Mouse (Mus musculus) cortical plate, adult 2 months (tissue): ENCODE measurements at regions not wholly inside any gene's neighbourhood (a gene's known extent, or its start where the extent isn't known, plus 50 kb on each side); places are given as distances from the start of the nearest gene placed in this dataset.

Source experiments
- H3K27ac ChIP-seq: fragments of 200-500 bp; 2 replicates; pipeline ENCODE4 v1.5.1; 2012; ENCODE audit warnings: low read length, control low read depth, inconsistent platforms; ENCODE audit not compliant: insufficient read depth
- H3K4me1 ChIP-seq: fragments of 200-500 bp; 2 replicates; pipeline ENCODE4 v1.6.1; 2011; ENCODE audit warnings: low read length; ENCODE audit not compliant: control insufficient read depth, insufficient read depth
- H3K4me3 ChIP-seq: fragments of 200-500 bp; 2 replicates; pipeline ENCODE4 v1.5.1; 2011; ENCODE audit warnings: mild to moderate bottlenecking, low read length, control low read depth; ENCODE audit not compliant: insufficient read depth
- CTCF ChIP-seq: fragments of 200-500 bp; IDR thresholded peaks from 2 replicates; pipeline ENCODE4 v1.5.1; 2011; ENCODE audit warnings: mild to moderate bottlenecking, control low read depth, low read length; ENCODE audit not compliant: insufficient read depth; ENCODE audit errors: extremely low read depth
- POLR2A ChIP-seq: fragments of 200-500 bp; IDR thresholded peaks from 2 replicates; pipeline ENCODE4 v1.6.1; 2011; ENCODE audit warnings: mild to moderate bottlenecking, low read length, control low read depth; ENCODE audit not compliant: insufficient read depth; ENCODE audit errors: extremely low read depth

- H3K27ac ChIP-seq, result no peak overlapping the region
These were observed 249.5 kb downstream of the Gm49356 start for GRCm38 (mm10) chr15:59138393-59139107.

GRCm38 (mm10) chr15:59141621-59142020, 252.5 kb downstream of the Gm49356 start:
- TF ChIP-seq CTCF (no peak), POLR2A (no peak)
- Histone ChIP-seq H3K4me1 (no peaks in the 10 kb centered on the region), H3K4me3 (no peak overlapping the region), H3K27ac (no peak overlapping the region)

More at GRCm38 (mm10) chr15:59138393-59139107, 249.5 kb downstream of the Gm49356 start:
- no peak overlapping the region for H3K4me3 ChIP-seq
- no peaks in the 10 kb centered on the region for H3K4me1 ChIP-seq
- TF ChIP-seq CTCF, result no peak
- TF ChIP-seq POLR2A, result no peak

DNA sequence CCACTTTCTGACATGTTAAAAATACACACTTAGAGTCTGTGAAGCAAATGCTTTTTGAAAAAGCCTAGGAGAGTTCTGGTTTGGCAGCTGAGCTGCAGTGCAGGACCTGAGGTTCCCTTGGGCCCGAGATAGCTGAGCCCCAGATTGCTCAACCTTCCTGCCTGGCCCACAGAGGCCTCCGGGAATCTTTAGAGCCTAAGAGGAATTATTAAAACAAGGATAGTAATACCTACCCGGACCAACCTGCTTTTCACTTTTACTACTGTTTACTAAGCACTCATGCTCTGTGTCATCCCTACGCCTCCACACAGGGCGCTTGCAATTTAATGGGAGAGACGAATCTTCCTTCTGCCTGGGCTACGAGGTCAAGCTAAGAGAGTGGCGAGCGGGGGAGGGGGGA, 253.4 kb downstream of the Gm49356 start:
- Histone ChIP-seq H3K27ac (no peak overlapping the region), H3K4me1 (no peaks in the 10 kb centered on the region), H3K4me3 (no peak overlapping the region)
- no peak for TF ChIP-seq CTCF
- no peak for TF ChIP-seq POLR2A

DNA sequence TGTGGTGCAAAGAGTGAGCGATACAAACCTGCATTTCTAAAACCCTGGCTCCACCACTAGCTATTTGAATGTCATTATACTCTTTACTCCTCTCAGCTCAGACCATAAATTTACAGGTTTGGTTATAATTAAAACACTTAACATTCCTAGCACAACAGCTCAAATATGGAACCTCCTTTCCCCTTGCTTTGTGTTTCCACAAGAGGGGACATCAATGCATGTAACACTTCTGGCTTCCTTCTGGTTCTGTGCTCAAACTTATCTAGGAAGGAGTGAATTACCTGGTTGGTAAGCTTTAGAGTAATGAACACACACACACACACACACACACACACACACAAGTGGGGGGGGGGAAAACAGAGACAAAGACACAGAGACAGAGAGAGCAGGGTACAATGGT, 254.8 kb downstream of the Gm49356 start:
- TF ChIP-seq CTCF, result no peak
- no peak for TF ChIP-seq POLR2A
- H3K4me3 ChIP-seq, result no peak overlapping the region
- H3K4me1 ChIP-seq, result no peaks in the 10 kb centered on the region
- no peak overlapping the region for H3K27ac ChIP-seq

- H3K4me3 ChIP-seq, result no peak overlapping the region
- TF ChIP-seq CTCF, result no peak
- no peak for TF ChIP-seq POLR2A
These were observed 256.6 kb downstream of the Gm49356 start for GRCm38 (mm10) chr15:59145679-59146078.

GRCm38 (mm10) chr15:59146111-59146510, 257.0 kb downstream of the Gm49356 start:
- TF ChIP-seq CTCF (no peak), POLR2A (no peak)
- no peak overlapping the region for H3K27ac ChIP-seq
- no peaks in the 10 kb centered on the region for H3K4me1 ChIP-seq
- H3K4me3 ChIP-seq, result no peak overlapping the region

More at GRCm38 (mm10) chr15:59145679-59146078, 256.6 kb downstream of the Gm49356 start:
- Histone ChIP-seq H3K27ac (no peak overlapping the region), H3K4me1 (no peaks in the 10 kb centered on the region)

DNA sequence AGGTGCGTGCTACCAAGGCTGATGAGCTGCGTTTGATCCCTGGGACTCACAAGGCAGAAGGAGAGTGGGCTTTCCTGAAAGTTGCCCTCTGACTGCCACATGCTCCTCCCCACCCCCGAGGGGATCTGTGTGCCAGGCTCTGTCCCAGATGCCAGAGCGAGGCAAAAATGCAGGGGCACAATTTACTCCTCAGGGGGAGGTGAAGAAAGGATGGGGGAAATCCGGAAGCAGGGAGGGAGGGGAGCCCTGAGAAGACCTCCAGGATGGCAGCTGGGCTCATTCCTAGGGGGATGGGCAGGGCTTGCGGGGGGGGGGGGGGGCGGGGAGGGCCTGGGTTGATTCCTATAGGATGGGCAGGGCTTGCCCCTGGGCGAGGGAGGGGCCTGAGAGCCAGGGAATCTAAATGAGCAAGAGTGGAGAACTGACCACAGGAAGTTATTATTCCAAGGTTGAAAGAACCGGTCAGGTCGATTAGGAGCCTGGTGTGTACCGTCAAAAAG, 257.5 kb downstream of the Gm49356 start:
- no peak for TF ChIP-seq POLR2A
- TF ChIP-seq CTCF, result no peak
- no peaks in the 10 kb centered on the region for H3K4me1 ChIP-seq

GRCm38 (mm10) chr15:59148531-59148930, 259.4 kb downstream of the Gm49356 start:
- TF ChIP-seq POLR2A (no peak), CTCF (no peak)
- Histone ChIP-seq H3K27ac (no peak overlapping the region), H3K4me1 (no peaks in the 10 kb centered on the region), H3K4me3 (no peak overlapping the region)

More for the DNA sequence above, 257.5 kb downstream of the Gm49356 start:
- H3K27ac ChIP-seq, result no peak overlapping the region
- no peak overlapping the region for H3K4me3 ChIP-seq

DNA sequence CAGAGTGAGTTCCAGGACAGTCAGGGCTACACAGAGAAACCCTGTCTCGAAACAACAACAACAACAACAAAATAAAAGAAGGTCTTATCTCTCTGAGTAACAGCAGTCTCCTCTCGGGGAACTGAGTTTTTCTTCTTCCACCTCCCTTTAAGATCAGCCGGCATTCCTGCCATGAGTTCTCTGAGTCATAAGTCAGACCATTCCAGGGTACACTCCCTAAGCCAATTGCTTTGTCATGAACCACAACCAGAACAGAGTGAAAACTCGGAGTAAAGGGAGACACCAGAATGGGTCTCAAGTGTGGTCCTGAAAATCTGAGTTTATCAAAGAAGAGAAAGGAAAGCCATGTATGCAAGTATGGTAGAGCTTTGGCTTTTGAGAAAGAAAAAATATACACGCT, 262.4 kb downstream of the Gm49356 start:
- H3K27ac ChIP-seq, result no peak overlapping the region
- no peak overlapping the region for H3K4me3 ChIP-seq
- TF ChIP-seq CTCF (no peak), POLR2A (no peak)
- no peaks in the 10 kb centered on the region for H3K4me1 ChIP-seq

GRCm38 (mm10) chr15:59152786-59153388, 263.8 kb downstream of the Gm49356 start:
- no peak overlapping the region for H3K27ac ChIP-seq
- no peak overlapping the region for H3K4me3 ChIP-seq
- H3K4me1 ChIP-seq, result no peaks in the 10 kb centered on the region
- TF ChIP-seq POLR2A, result no peak
- no peak for TF ChIP-seq CTCF
